Mouse (Mus musculus) midbrain, embryonic 16.5 days (tissue): ENCODE measurements around the gene Eif4a1. TPM values are rescaled to one million over a fixed set of nuclear protein-coding genes. Genes with fewer than 3 reads are reported as not detected.
"Not testable (repeated sequence)": the region's sequence is repeated elsewhere in the genome, so short reads cannot be mapped to it uniquely, and the experiment has no call there.

ENCODE experiments used
- ATAC-seq: fragments of 200-750 bp; cut with Nextera tagmentation; 2 replicates; pipeline ENCODE4 v1.8.0; 2017; ENCODE audit warnings: moderate TSS enrichment
- H3K27ac ChIP-seq: fragments of 300-500 bp; sonication (generic); 2 replicates; pipeline ENCODE4 v1.5.1; 2014; ENCODE audit warnings: mild to moderate bottlenecking, low read length, mixed read lengths
- H3K27me3 ChIP-seq: fragments of 300-500 bp; sonication (generic); 2 replicates; pipeline ENCODE4 v1.6.1; 2014; ENCODE audit warnings: low read depth, low read length, mixed read lengths; ENCODE audit not compliant: control insufficient read depth, insufficient read depth
- H3K36me3 ChIP-seq: fragments of 300-500 bp; sonication (generic); 2 replicates; pipeline ENCODE4 v1.6.1; 2014; ENCODE audit warnings: mild to moderate bottlenecking, low read length, moderate library complexity, mixed read lengths; ENCODE audit not compliant: control insufficient read depth, insufficient read depth
- H3K4me1 ChIP-seq: fragments of 300-500 bp; sonication (generic); 2 replicates; pipeline ENCODE4 v1.6.1; 2014; ENCODE audit warnings: mild to moderate bottlenecking, low read length, mixed read lengths; ENCODE audit not compliant: control insufficient read depth, insufficient read depth
- H3K4me2 ChIP-seq: fragments of 300-500 bp; sonication (generic); 2 replicates; pipeline ENCODE4 v1.6.1; 2014; ENCODE audit warnings: mild to moderate bottlenecking, low read length, mixed read lengths
- H3K4me3 ChIP-seq: fragments of 300-500 bp; sonication (generic); 2 replicates; pipeline ENCODE4 v1.5.1; 2014; ENCODE audit warnings: low read depth, mild to moderate bottlenecking, low read length, moderate library complexity, mixed read lengths
- H3K9ac ChIP-seq: fragments of 300-500 bp; sonication (generic); 2 replicates; pipeline ENCODE4 v1.6.1; 2014; ENCODE audit warnings: low read depth, low read length, mixed read lengths
- H3K9me3 ChIP-seq: fragments of 300-500 bp; sonication (generic); replicated peaks from 2 replicates; pipeline ENCODE4 v1.6.1; 2014; ENCODE audit warnings: mild to moderate bottlenecking, low read length, mixed read lengths; ENCODE audit not compliant: control insufficient read depth, poor library complexity, severe bottlenecking
- WGBS: fragments of 180-500 bp; shearing (Covaris S2); extraction: QIAGEN DNeasy Blood & Tissue Kit; methylation state at CpG from one replicate; pipeline ENCODE4 v1.1.7; 2014; 5-methylcytosine and 5-hydroxymethylcytosine counted together
- polyA plus RNA-seq: library from polyadenylated mRNA; unstranded; fragments of >200 nt; fragmentation: Nextera tagmentation; extraction: Ambion mirVana; gene quantifications from 2 replicates; pipeline ENCODE4 v1.2.1, GENCODE M21; 2015

The Eif4a1 gene
- polyA plus RNA-seq, 1 experiment from 2014 or later: 496 TPM

GRCm38 (mm10) chr11:69703814-69704612 is 31.8 kb upstream of the Eif4a1 start:
- Histone ChIP-seq H3K27ac (no peak overlapping the region), H3K27me3 (no peaks in the 10 kb centered on the region), H3K4me3 (no peak overlapping the region), H3K4me2 (no peak overlapping the region), H3K9ac (no peak overlapping the region), H3K9me3 (no peaks in the 10 kb centered on the region), H3K36me3 (no peaks in the 10 kb centered on the region), H3K4me1 (no peaks in the 10 kb centered on the region)
- no peak for ATAC-seq
- 70% methylated on average over 8 of the region's 8 CpGs for WGBS

- not testable (repeated sequence) for ATAC-seq, H3K9ac ChIP-seq
These were observed 31.2 kb upstream of the Eif4a1 start for GRCm38 (mm10) chr11:69703381-69703780.

GRCm38 (mm10) chr11:69702886-69703285 is 30.7 kb upstream of the Eif4a1 start:
- 96% methylated on average over 10 of the region's 10 CpGs for WGBS
- H3K9me3 ChIP-seq, H3K27ac ChIP-seq, H3K4me2 ChIP-seq, H3K4me3 ChIP-seq, ATAC-seq, H3K4me1 ChIP-seq, H3K9ac ChIP-seq, H3K27me3 ChIP-seq, H3K36me3 ChIP-seq: not testable (repeated sequence)

More at GRCm38 (mm10) chr11:69703381-69703780, 31.2 kb upstream of the Eif4a1 start:
- H3K4me3 ChIP-seq, H3K27ac ChIP-seq, H3K4me1 ChIP-seq, H3K9me3 ChIP-seq, H3K27me3 ChIP-seq, H3K36me3 ChIP-seq, H3K4me2 ChIP-seq: not testable (repeated sequence)
- WGBS: 73% methylated on average over 2 of the region's 3 CpGs

GRCm38 (mm10) chr11:69699595-69699994 is 27.4 kb upstream of the Eif4a1 start:
- Histone ChIP-seq H3K9me3 (no peaks in the 10 kb centered on the region), H3K36me3 (no peaks in the 10 kb centered on the region), H3K4me2 (no peak overlapping the region), H3K27ac (no peak overlapping the region), H3K4me1 (peaks cover 14% of the 10 kb centered on the region), H3K9ac (no peak overlapping the region), H3K4me3 (no peak overlapping the region), H3K27me3 (no peaks in the 10 kb centered on the region)
- ATAC-seq: no peak
- 90% methylated on average over 1 of the region's 1 CpGs for WGBS

- no peaks in the 10 kb centered on the region for H3K9me3 ChIP-seq
- no peak overlapping the region for H3K9ac ChIP-seq
- no peak for ATAC-seq
- 67% methylated on average over 5 of the region's 5 CpGs for WGBS
- H3K27me3 ChIP-seq: no peaks in the 10 kb centered on the region
- H3K27ac ChIP-seq: no peak overlapping the region
- no peak overlapping the region for H3K4me2 ChIP-seq
- no peaks in the 10 kb centered on the region for H3K36me3 ChIP-seq
- peaks cover 14% of the 10 kb centered on the region for H3K4me1 ChIP-seq
- no peak overlapping the region for H3K4me3 ChIP-seq
These were observed 26.4 kb upstream of the Eif4a1 start for GRCm38 (mm10) chr11:69698574-69698973.

GRCm38 (mm10) chr11:69697396-69697795 is 25.2 kb upstream of the Eif4a1 start:
- Histone ChIP-seq H3K27ac (no peak overlapping the region), H3K27me3 (no peaks in the 10 kb centered on the region), H3K9ac (no peak overlapping the region), H3K4me1 (peaks cover 14% of the 10 kb centered on the region), H3K9me3 (no peaks in the 10 kb centered on the region), H3K4me2 (no peak overlapping the region), H3K4me3 (no peak overlapping the region), H3K36me3 (no peaks in the 10 kb centered on the region)
- 86% methylated on average over 3 of the region's 3 CpGs for WGBS
- no peak for ATAC-seq

- no peaks in the 10 kb centered on the region for H3K36me3 ChIP-seq
- H3K9me3 ChIP-seq: no peaks in the 10 kb centered on the region
- no peaks in the 10 kb centered on the region for H3K27me3 ChIP-seq
- H3K4me1 ChIP-seq: peaks cover 14% of the 10 kb centered on the region
- 3% methylated on average over 37 of the region's 41 CpGs for WGBS
- 0 out of 2 replicates have a peak within 1 kb of the TSS, but pooled peaks have one; percentile 19 for H3K27ac ChIP-seq
- peak within 1 kb of the TSS; percentile 45 for H3K4me3 ChIP-seq
- H3K4me2 ChIP-seq: peak within 1 kb of the TSS; percentile 94
- peak within 1 kb of the TSS; percentile 79 for H3K9ac ChIP-seq
- ATAC-seq: 0 out of 2 replicates have a peak, but pooled peaks have one; percentile 54
These were observed 23.3 kb upstream of the Eif4a1 start, which contains the start of the genes Tnfsf12 and Tnfsfm13 for GRCm38 (mm10) chr11:69695361-69696181. TSS of gene Tnfsf12 (minus strand) at chr11:69695849. TSS of gene Tnfsfm13 (minus strand) at chr11:69696098.

GRCm38 (mm10) chr11:69695046-69695360 is 22.8 kb upstream of the Eif4a1 start:
- Histone ChIP-seq H3K27ac (no peak overlapping the region), H3K4me2 (peak overlapping the region; percentile 94), H3K36me3 (no peaks in the 10 kb centered on the region), H3K9ac (peak overlapping the region; percentile 79), H3K27me3 (no peaks in the 10 kb centered on the region), H3K4me1 (peaks cover 14% of the 10 kb centered on the region), H3K4me3 (peak overlapping the region; percentile 45), H3K9me3 (no peaks in the 10 kb centered on the region)
- ATAC-seq: no peak
- WGBS: 36% methylated on average over 6 of the region's 6 CpGs
